Comparison of ENCODE assay signal across 8 mouse cellular contexts in genomic region chr12:16532860-16533230, GRCm38 (mm10).
DNase-seq lines count a peak whose midpoint lies in the region; ATAC-seq and TF ChIP-seq lines count a peak whose summit lies in the region.

No protein-coding gene starts in this region.

- no peak for TF ChIP-seq CTCF in thymus, adult 2 months (IDR thresholded peaks at IDR 0.05; ENCODE audit: borderline replicate concordance, control insufficient read depth, extremely low read depth, insufficient read depth, low read length, poor library complexity)

- peak overlapping the region; percentile 7 for H3K4me2 ChIP-seq in limb, embryonic 13.5 days (replicated peaks)

- no peaks in the 10 kb centered on the region for H3K36me3 ChIP-seq in thymus, adult 2 months (ENCODE audit: control insufficient read depth, insufficient read depth, low read length)
- H3K36me3 ChIP-seq in limb, embryonic 13.5 days: peaks cover 7% of the 10 kb centered on the region; the same call in 1 of the 2 replicates

- intact Hi-C loops in gastrocnemius, postnatal 36 days (cut with DNase I): loop anchor here (5.0 kb wide), 2 partner anchors 926 to 996 kb away; no protein-coding TSS in a partner anchor

- WGBS in thymus, adult 2 months: 38% methylated on average over 7 of the region's 7 CpGs
- 39% methylated on average over 7 of the region's 7 CpGs for WGBS in limb, embryonic 13.5 days

- peak overlapping the region; percentile 25; the same call in 1 of the 2 replicates for H3K9ac ChIP-seq in limb, embryonic 13.5 days

- no peaks in the 10 kb centered on the region for H3K27me3 ChIP-seq in thymus, adult 2 months (ENCODE audit: control insufficient read depth, insufficient read depth, low read length)
- no peaks in the 10 kb centered on the region for H3K27me3 ChIP-seq in limb, embryonic 13.5 days

- H3K27ac ChIP-seq in thymus, adult 2 months (ENCODE audit: control insufficient read depth, insufficient read depth, low read length): peak overlapping the region; percentile 50; the same call in 1 of the 2 replicates
- peak overlapping the region; percentile 52; the same call in 1 of the 2 replicates for H3K27ac ChIP-seq in limb, embryonic 13.5 days

- no peaks in the 10 kb centered on the region for H3K9me3 ChIP-seq in limb, embryonic 13.5 days

- H3K4me3 ChIP-seq in thymus, adult 2 months (ENCODE audit: control insufficient read depth, insufficient read depth, low read length): peak overlapping the region; percentile 9
- H3K4me3 ChIP-seq in limb, embryonic 13.5 days: no peak overlapping the region

- DNase-seq in gastrocnemius, postnatal 10 days: peak; percentile 15
- no peak for DNase-seq in gastrocnemius, postnatal 36 days
- no peak for DNase-seq in thymus, adult 2 months
- no peak for DNase-seq in thymus, postnatal 36 days
- DNase-seq in yolk sac, embryonic 10.5 days (ENCODE audit: low spot score): no peak
- no peak for DNase-seq in urinary bladder, postnatal 36 days (ENCODE audit: low spot score in 2 of 2)
- no peak for DNase-seq in MN1 (ENCODE audit: low spot score)

- ATAC-seq in limb, embryonic 13.5 days (ENCODE audit: low FRiP score, low read depth): peak; percentile 70

- no peak for TF ChIP-seq POLR2A in thymus, adult 2 months (IDR thresholded peaks at IDR 0.05; ENCODE audit: control insufficient read depth, extremely low read depth, insufficient read depth, low read length, poor library complexity)

- H3K4me1 ChIP-seq in thymus, adult 2 months (replicated peaks; ENCODE audit: control insufficient read depth, insufficient read depth, low read length): peaks cover 15% of the 10 kb centered on the region
- H3K4me1 ChIP-seq in limb, embryonic 13.5 days: peaks cover 20% of the 10 kb centered on the region
